Mouse (Mus musculus) CH12.LX (cell line): ENCODE results near the gene Sf3b6. TPM values are rescaled to one million over a fixed set of nuclear protein-coding genes. Genes with fewer than 3 reads are reported as not detected.

ENCODE experiments used
- DNase-seq: peaks from one replicate; pipeline ENCODE4 v3.0.0-alpha.2; 2013; ENCODE audit errors: extremely low read depth
- H3K27ac ChIP-seq: 2 replicates; pipeline ENCODE4 v1.5.1; 2012; ENCODE audit warnings: low read depth, mild to moderate bottlenecking, control low read depth, moderate library complexity; ENCODE audit not compliant: insufficient read depth
- H3K27me3 ChIP-seq: replicated peaks from 2 replicates; pipeline ENCODE3; 2012; ENCODE audit warnings: inconsistent platforms
- H3K36me3 ChIP-seq, 2 experiments: replicated peaks in 1 of 2; 2 replicates each; pipeline versions ENCODE3 to v1.6.1; 2012; ENCODE audit warnings: inconsistent platforms in 1 of 2, low read length in 1 of 2, mild to moderate bottlenecking in 1 of 2, mixed read lengths in 1 of 2, moderate library complexity in 1 of 2; ENCODE audit not compliant: control insufficient read depth in 1 of 2, insufficient read depth in 1 of 2
- H3K4me1 ChIP-seq, 2 experiments: 2 replicates each; pipeline ENCODE4 v1.6.1; 2012; ENCODE audit warnings: inconsistent platforms in 1 of 2, moderate library complexity in 1 of 2; ENCODE audit not compliant: insufficient read depth in 2 of 2, control insufficient read depth in 1 of 2
- H3K4me2 ChIP-seq: 2 replicates; pipeline ENCODE4 v1.6.1; 2012; ENCODE audit warnings: low read depth, mild to moderate bottlenecking, control low read depth; ENCODE audit not compliant: poor library complexity, insufficient read depth, severe bottlenecking
- H3K4me3 ChIP-seq, 3 experiments: fragments of 150-350 bp in 1 of 3; sonication (generic) in 1 of 3; replicated peaks in 1 of 3; 2 replicates each; pipeline versions ENCODE3 to v1.5.1; 2011 to 2012; ENCODE audit warnings: low read depth in 2 of 3, low read length in 2 of 3, mild to moderate bottlenecking in 2 of 3, moderate library complexity in 2 of 3, control low read depth in 1 of 3, improper control_type of control experiment in 1 of 3, inconsistent platforms in 1 of 3, mixed read lengths in 1 of 3; ENCODE audit not compliant: poor library complexity in 1 of 3
- H3K79me2 ChIP-seq: replicated peaks from 2 replicates; pipeline ENCODE4 v1.6.1; 2012; ENCODE audit warnings: mild to moderate bottlenecking, moderate library complexity; ENCODE audit not compliant: control insufficient read depth, poor library complexity, insufficient read depth, severe bottlenecking; ENCODE audit errors: extremely low read depth
- H3K9ac ChIP-seq: 2 replicates; pipeline ENCODE4 v1.6.1; 2012; ENCODE audit warnings: low read depth, mild to moderate bottlenecking, control low read depth, moderate library complexity; ENCODE audit not compliant: insufficient read depth
- H3K9me3 ChIP-seq: replicated peaks from 2 replicates; pipeline ENCODE3; 2012; ENCODE audit warnings: low read length, inconsistent platforms, mixed read lengths
- E2F4 ChIP-seq: IDR thresholded peaks from 2 replicates; pipeline ENCODE4 v1.6.1; 2011; ENCODE audit warnings: low read depth, low read length, improper control_type of control experiment; ENCODE audit not compliant: insufficient replicate concordance
- ELF1 ChIP-seq: IDR thresholded peaks from 2 replicates; pipeline ENCODE4 v1.6.1; 2014; ENCODE audit warnings: low read depth, mild to moderate bottlenecking, inconsistent platforms, low read length, improper control_type of control experiment
- GABPA ChIP-seq: IDR thresholded peaks from 2 replicates; pipeline ENCODE4 v1.6.1; 2012; ENCODE audit warnings: low read depth, low read length, improper control_type of control experiment, inconsistent platforms; ENCODE audit not compliant: insufficient replicate concordance
- MAX ChIP-seq: IDR thresholded peaks from 2 replicates; pipeline ENCODE4 v1.6.1; 2011; ENCODE audit warnings: low read length, improper control_type of control experiment
- MAZ ChIP-seq: IDR thresholded peaks from 2 replicates; pipeline ENCODE4 v1.6.1; 2012; ENCODE audit warnings: low read depth, mild to moderate bottlenecking, inconsistent platforms, low read length, improper control_type of control experiment, moderate library complexity
- MEF2A ChIP-seq: IDR thresholded peaks from 2 replicates; pipeline ENCODE4 v1.6.1; 2014; ENCODE audit warnings: low read depth, mild to moderate bottlenecking, inconsistent platforms, low read length, improper control_type of control experiment, borderline replicate concordance
- MXI1 ChIP-seq: IDR thresholded peaks from 2 replicates; pipeline ENCODE4 v1.6.1; 2011; ENCODE audit warnings: mild to moderate bottlenecking, low read depth, low read length, improper control_type of control experiment
- MYC ChIP-seq: IDR thresholded peaks from 2 replicates; pipeline ENCODE4 v1.6.1; 2011; ENCODE audit warnings: low read depth, mild to moderate bottlenecking, improper control_type of control experiment, low read length
- NRF1 ChIP-seq: IDR thresholded peaks from 2 replicates; pipeline ENCODE4 v1.6.1; 2014; ENCODE audit warnings: low read depth, mild to moderate bottlenecking, inconsistent platforms, low read length, improper control_type of control experiment, moderate library complexity
- PAX5 ChIP-seq: IDR thresholded peaks from 2 replicates; pipeline ENCODE4 v1.6.1; 2012; ENCODE audit warnings: low read length, inconsistent platforms, mixed read lengths
- RAD21 ChIP-seq: IDR thresholded peaks from 2 replicates; pipeline ENCODE4 v1.6.1; 2011; ENCODE audit warnings: low read depth, mild to moderate bottlenecking, low read length, improper control_type of control experiment, moderate library complexity
- SMC3 ChIP-seq: IDR thresholded peaks from 2 replicates; pipeline ENCODE4 v1.6.1; 2011; ENCODE audit warnings: low read depth, low read length, improper control_type of control experiment
- TBP ChIP-seq: conservative IDR thresholded peaks from 2 replicates; pipeline ENCODE4 v1.6.1; 2011; ENCODE audit warnings: low read depth, low read length, improper control_type of control experiment
- UBTF ChIP-seq: IDR thresholded peaks from 2 replicates; pipeline ENCODE4 v1.6.1; 2012; ENCODE audit warnings: low read depth, mild to moderate bottlenecking, inconsistent platforms, low read length, improper control_type of control experiment, moderate library complexity
- ZC3H11A ChIP-seq: IDR thresholded peaks from 2 replicates; pipeline ENCODE4 v1.6.1; 2012; ENCODE audit warnings: low read depth, mild to moderate bottlenecking, inconsistent platforms, low read length, improper control_type of control experiment
- ZKSCAN1 ChIP-seq: IDR thresholded peaks from 2 replicates; pipeline ENCODE4 v1.6.1; 2012; ENCODE audit warnings: low read depth, inconsistent platforms, low read length, improper control_type of control experiment, borderline replicate concordance
- ZMIZ1 ChIP-seq: IDR thresholded peaks from 2 replicates; pipeline ENCODE4 v1.6.1; 2012; ENCODE audit warnings: low read depth, mild to moderate bottlenecking, inconsistent platforms, low read length, improper control_type of control experiment
- ZNF384 ChIP-seq: IDR thresholded peaks from 2 replicates; pipeline ENCODE4 v1.6.1; 2012; ENCODE audit warnings: low read depth, low read length, improper control_type of control experiment, inconsistent platforms
- dilution Hi-C: fragments of 300-500 bp; cut with MboI; formaldehyde crosslinking; loops from 2 replicates; pipeline ENCODE4 v1.14.3; 2020; ENCODE audit warnings: low sequenced_read_pairs; ENCODE audit not compliant: extremely low pct_unique_long_range_greater_than_20kb, extremely low pct_ligation_motif_present
- in situ Hi-C: fragments of 300-500 bp; cut with MboI; formaldehyde crosslinking; loops from 3 replicates; pipeline ENCODE4 v1.14.3; 2019; ENCODE audit warnings: low sequenced_read_pairs, low pct_ligation_motif_present, low pct_unique_long_range_greater_than_20kb, mixed read lengths
- polyA plus RNA-seq: library from polyadenylated mRNA; unstranded; fragments of >175 nt; gene quantifications from 2 replicates; pipeline ENCODE4 v1.2.1, GENCODE M21; 2012; ENCODE audit warnings: low read depth; ENCODE audit not compliant: insufficient read length
- total RNA-seq, 2 experiments: library from RNA; depleted of rRNA; stranded (reverse); fragments of 300-350 nt in 1 of 2; fragments of >200 nt in 1 of 2; gene quantifications; 2 replicates each; pipeline ENCODE4 v1.2.3; 2012 to 2014

The Sf3b6 gene
- total and polyA plus RNA-seq, 3 experiments: 109 to 346 (median 151) TPM

DNA sequence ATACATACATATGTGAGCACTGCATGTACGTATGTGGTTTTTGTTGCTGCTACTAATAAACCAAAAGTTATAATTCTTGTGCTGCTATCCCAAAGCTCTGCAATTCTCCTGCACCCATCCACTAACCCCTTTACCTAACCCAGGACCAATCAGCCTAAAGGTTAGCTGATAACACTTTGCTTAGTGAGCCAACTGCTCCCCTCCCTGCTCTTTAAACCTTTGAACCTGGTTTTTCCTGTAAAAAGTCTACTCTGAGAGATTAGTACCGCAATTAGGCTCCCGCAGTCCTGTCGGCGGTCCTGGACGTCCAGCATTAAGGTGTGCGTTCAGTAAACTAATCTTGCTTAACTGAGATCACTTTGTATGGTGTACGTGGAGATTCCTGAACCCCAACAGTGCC is 58.3 kb downstream of the Sf3b6 start:
- H3K4me2 ChIP-seq: no peak overlapping the region
- no peak for TF ChIP-seq MAX
- no peak for TF ChIP-seq E2F4
- no peak for TF ChIP-seq UBTF
- TF ChIP-seq TBP: no peak
- no peak for TF ChIP-seq RAD21
- no peak for TF ChIP-seq PAX5
- no peak for TF ChIP-seq SMC3
- no peak for TF ChIP-seq MEF2A
- no peak for TF ChIP-seq MXI1
- TF ChIP-seq MAZ: no peak
- no peak for TF ChIP-seq MYC
- TF ChIP-seq ZKSCAN1: no peak
- no peak for TF ChIP-seq GABPA
- no peak for TF ChIP-seq ZC3H11A
- no peak for TF ChIP-seq NRF1
- TF ChIP-seq ZMIZ1: no peak
- TF ChIP-seq ELF1: no peak
- TF ChIP-seq ZNF384: no peak
- dilution Hi-C loops (no loop called here), in situ Hi-C loops (no loop called here)
- peaks cover 0 to 3% of the 10 kb centered on the region in 2 experiments; a peak in 1 of 4 replicates for H3K4me1 ChIP-seq
- no peaks in the 10 kb centered on the region for H3K79me2 ChIP-seq
- peaks cover 3 to 17% of the 10 kb centered on the region in 2 experiments for H3K36me3 ChIP-seq
- H3K4me3 ChIP-seq: no peak overlapping the region
- no peak for DNase-seq
- no peak overlapping the region for H3K9ac ChIP-seq
- H3K9me3 ChIP-seq: no peaks in the 10 kb centered on the region
- H3K27ac ChIP-seq: no peak overlapping the region
- H3K27me3 ChIP-seq: no peaks in the 10 kb centered on the region

Other genes with a start within 250 kb of the Sf3b6 start
- gene Itsn2, start 224.9 kb upstream of the Sf3b6 start, total RNA-seq (2012; rRNA removed): 27.9 and 32.3 TPM in 2 replicates
- 48.1 and 54.1 TPM in 2 replicates for gene Itsn2, start 224.9 kb upstream of the Sf3b6 start, total RNA-seq (2014; rRNA removed)
- gene Itsn2, start 224.9 kb upstream of the Sf3b6 start, polyA plus RNA-seq: 44.4 and 45.6 TPM in 2 replicates
- gene Gm3625, start 224.6 kb upstream of the Sf3b6 start, total RNA-seq (2012; rRNA removed): not detected in 2 replicates
- gene Gm3625, start 224.6 kb upstream of the Sf3b6 start, total RNA-seq (2014; rRNA removed): not detected in 2 replicates
- not detected in 2 replicates for gene Gm3625, start 224.6 kb upstream of the Sf3b6 start, polyA plus RNA-seq
- not detected in 2 replicates for gene Fam228a, start 79.1 kb upstream of the Sf3b6 start, total RNA-seq (2012; rRNA removed)
- gene Fam228a, start 79.1 kb upstream of the Sf3b6 start, total RNA-seq (2014; rRNA removed): not detected in 2 replicates
- gene Fam228a, start 79.1 kb upstream of the Sf3b6 start, polyA plus RNA-seq: not detected in 2 replicates
- not detected in 2 replicates for gene Pfn4, start 48.5 kb upstream of the Sf3b6 start, total RNA-seq (2012; rRNA removed)
- not detected in 2 replicates for gene Pfn4, start 48.5 kb upstream of the Sf3b6 start, total RNA-seq (2014; rRNA removed)
- gene Pfn4, start 48.5 kb upstream of the Sf3b6 start, polyA plus RNA-seq: not detected in 2 replicates
- 0.13 TPM in 1 of 2 replicates, not detected in the other for gene Fam228b, start 48.3 kb upstream of the Sf3b6 start, total RNA-seq (2012; rRNA removed)
- not detected in 2 replicates for gene Fam228b, start 48.3 kb upstream of the Sf3b6 start, total RNA-seq (2014; rRNA removed)
- gene Fam228b, start 48.3 kb upstream of the Sf3b6 start, polyA plus RNA-seq: not detected in 2 replicates
- gene Fkbp1b, start 24.0 kb downstream of the Sf3b6 start, total RNA-seq (2012; rRNA removed): 0.38 and 0.42 TPM in 2 replicates
- not detected in 2 replicates for gene Fkbp1b, start 24.0 kb downstream of the Sf3b6 start, total RNA-seq (2014; rRNA removed)
- not detected in 2 replicates for gene Fkbp1b, start 24.0 kb downstream of the Sf3b6 start, polyA plus RNA-seq
- 18.9 and 21.7 TPM in 2 replicates for gene Wdcp, start 25.8 kb downstream of the Sf3b6 start, total RNA-seq (2012; rRNA removed)
- 31.3 and 32.1 TPM in 2 replicates for gene Wdcp, start 25.8 kb downstream of the Sf3b6 start, total RNA-seq (2014; rRNA removed)
- 8.9 and 9.3 TPM in 2 replicates for gene Wdcp, start 25.8 kb downstream of the Sf3b6 start, polyA plus RNA-seq
- gene Mfsd2b, start 56.8 kb downstream of the Sf3b6 start, total RNA-seq (2012; rRNA removed): 0.17 and 0.21 TPM in 2 replicates
- 0.05 TPM in 1 of 2 replicates, not detected in the other for gene Mfsd2b, start 56.8 kb downstream of the Sf3b6 start, total RNA-seq (2014; rRNA removed)
- 0.35 and 0.49 TPM in 2 replicates for gene Mfsd2b, start 56.8 kb downstream of the Sf3b6 start, polyA plus RNA-seq
- 15.2 and 19.5 TPM in 2 replicates for gene Ubxn2a, start 90.2 kb downstream of the Sf3b6 start, total RNA-seq (2012; rRNA removed)
- gene Ubxn2a, start 90.2 kb downstream of the Sf3b6 start, total RNA-seq (2014; rRNA removed): 25.4 and 28.5 TPM in 2 replicates
- 20.8 and 23.5 TPM in 2 replicates for gene Ubxn2a, start 90.2 kb downstream of the Sf3b6 start, polyA plus RNA-seq
- gene Atad2b, start 99.8 kb downstream of the Sf3b6 start, total RNA-seq (2012; rRNA removed): 6.5 and 7.3 TPM in 2 replicates
- gene Atad2b, start 99.8 kb downstream of the Sf3b6 start, total RNA-seq (2014; rRNA removed): 6.9 and 7.6 TPM in 2 replicates
- 8.6 and 10.3 TPM in 2 replicates for gene Atad2b, start 99.8 kb downstream of the Sf3b6 start, polyA plus RNA-seq